Mouse (Mus musculus): ENCODE results near the gene Slc44a5. TPM values are rescaled to one million over a fixed set of nuclear protein-coding genes. Genes with fewer than 3 reads are reported as not detected.

Gene Slc44a5
- polyA plus RNA-seq, 1 experiment from 2014 or later = 0.05 TPM

DNA sequence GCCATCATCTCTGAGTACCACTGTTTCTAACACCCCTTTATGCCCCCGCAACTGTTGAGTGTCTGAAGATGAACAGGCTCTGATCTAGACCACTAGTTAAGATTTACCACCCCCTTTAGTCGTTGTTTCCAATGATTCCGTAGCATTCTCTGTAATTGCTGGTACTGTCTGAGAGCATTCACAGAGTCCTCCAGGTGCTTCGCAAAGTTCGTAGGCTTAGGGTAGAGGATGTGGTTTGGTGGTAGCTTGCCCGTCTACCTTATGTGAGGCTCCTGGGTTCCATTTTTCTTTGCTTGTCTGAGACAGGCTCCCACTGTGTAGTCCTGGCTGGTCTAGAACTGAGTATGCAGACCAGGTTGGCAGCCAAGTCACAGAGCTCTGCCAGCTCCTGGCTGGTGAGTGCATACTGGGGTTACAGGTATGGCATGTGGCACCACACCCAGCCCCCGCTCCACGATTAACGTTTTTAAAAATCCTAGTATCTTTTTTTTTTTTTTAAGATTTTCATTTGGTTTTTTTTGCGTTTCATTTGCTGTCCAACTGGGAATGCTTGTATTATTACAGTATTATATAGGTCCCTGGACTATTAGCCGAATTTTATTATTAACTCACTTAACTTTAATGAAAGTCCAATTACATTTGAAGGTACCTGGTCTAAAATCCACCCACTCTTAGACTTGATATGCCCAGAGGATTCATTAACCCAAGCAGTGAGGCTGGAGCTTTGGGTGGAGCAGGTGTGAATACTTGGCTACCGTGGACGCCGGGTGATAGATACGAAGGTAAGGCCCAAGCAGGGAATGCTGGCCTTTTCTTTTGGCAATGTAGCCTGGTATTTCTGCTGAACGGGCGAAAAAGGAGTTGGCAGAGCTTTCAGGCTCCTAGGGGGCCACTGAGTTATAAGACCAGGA, 321.9 kb downstream of the Slc44a5 start:
- DNase-seq (ENCODE audit: low spot score) = peak; percentile 71

DNA sequence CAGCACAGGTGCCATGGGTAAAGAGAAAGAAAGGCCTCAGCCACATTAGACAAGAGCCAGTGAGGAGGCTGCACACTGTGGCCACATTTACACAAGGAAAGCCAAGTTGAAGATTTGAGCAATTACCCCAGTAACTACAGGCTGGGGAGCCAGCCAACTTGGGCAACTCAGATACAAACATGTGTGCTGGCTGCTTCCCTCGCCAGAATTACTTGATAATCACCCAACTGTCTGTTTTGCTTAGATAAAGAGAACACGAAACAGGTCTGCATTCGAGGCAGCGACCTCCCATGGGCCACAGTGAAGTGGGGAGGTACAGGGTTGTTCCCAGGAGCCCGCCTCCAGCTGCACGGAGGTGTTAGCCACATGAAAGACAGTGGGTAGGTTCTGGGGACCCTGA, 324.3 kb downstream of the Slc44a5 start:
- DNase-seq (ENCODE audit: low spot score) = peak; percentile 43

DNA sequence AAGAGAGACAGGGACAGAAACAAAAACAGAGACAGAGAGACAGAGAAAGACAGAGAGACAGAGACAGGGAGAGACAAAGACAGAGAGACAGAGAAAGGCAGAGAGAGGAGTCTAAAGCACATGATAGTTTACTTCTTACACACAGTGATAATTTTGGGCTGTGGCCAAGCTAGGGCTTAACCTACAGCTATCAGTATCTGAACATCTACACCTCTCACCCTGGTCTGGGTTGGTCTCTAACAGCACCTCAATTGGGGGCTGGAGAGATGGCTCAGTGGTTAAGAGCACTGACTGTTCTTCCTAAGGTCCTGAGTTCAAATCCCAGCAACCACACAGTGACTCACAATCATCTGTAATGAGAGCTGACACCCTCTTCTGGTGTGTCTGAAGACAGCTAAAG, 325.3 kb downstream of the Slc44a5 start:
- DNase-seq (ENCODE audit: low spot score) = no peak

DNA sequence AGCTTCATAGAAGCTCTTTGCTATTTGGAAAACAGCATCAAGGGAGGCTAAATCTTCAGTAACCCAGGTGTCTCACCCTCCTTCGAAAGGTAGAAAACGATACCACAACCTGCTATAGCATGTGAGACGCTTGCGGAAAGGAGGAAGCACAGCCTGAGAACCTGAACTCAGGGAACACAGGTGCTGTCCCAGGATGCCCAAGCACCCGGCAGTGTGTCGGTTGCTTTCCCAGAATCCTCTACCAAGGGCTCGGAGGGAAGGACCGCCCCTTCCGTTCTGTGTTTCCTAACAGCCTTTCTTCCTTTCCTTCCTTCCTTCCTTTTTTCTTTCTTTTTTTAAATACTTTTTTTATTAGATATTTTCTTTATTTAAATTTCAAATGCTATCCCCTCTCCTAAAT, 326.8 kb downstream of the Slc44a5 start:
- DNase-seq (ENCODE audit: low spot score) = no peak

DNA sequence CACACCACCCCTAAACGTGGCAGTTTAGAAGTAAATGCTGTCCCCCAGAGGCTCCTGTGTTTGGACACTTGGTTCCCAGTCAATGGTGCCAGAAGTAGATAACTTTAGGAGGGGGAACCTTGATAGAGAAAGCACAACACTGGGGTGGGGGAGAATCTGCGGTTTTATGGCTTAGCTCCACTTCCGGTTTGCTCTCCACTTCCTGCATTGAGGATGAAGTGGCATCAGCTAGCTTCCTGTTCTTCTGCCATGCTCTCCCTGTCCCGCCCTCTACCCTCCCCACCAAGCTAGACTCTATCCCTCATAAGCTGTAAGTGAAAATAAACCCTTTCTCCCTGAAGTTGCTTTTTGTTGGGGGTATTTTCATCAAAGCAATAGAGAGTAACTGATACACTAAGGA, 327.9 kb downstream of the Slc44a5 start:
- peak; percentile 36 for DNase-seq (ENCODE audit: low spot score)

DNA sequence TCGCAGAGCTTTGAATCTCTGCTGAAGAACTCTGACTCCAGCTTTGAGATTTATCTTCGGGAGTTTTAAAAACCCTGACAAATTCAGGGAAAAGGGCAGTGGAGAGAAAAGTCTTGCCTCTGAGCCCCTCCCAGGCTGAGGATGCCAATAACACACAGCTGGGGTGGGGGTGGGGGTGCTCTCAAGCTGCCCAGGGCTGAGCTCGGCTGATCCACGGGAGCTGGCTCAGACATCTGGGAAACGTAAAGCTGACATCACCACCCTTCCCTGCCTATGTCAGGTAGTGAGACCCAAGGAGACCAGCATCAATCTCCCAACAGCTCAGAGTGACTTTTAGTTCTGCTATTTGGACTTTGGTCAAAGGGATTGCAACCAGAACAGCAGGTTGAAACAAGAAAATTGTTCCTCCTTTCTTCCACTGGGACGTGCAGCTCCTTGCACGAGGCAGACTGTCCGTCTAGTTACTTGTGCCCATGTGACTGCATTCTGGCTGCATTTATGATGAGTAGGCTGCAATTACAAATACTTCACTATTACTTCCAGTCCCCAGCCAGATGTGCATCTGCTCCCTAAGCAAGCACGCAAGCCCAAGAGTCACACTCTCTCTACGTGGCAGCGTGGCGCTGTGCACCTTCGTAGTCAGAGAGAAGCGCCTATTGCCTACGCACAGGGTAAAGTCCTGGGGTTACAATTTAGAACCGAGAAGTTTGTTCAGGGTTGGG, 332.1 kb downstream of the Slc44a5 start:
- DNase-seq (ENCODE audit: low spot score) = no peak

DNA sequence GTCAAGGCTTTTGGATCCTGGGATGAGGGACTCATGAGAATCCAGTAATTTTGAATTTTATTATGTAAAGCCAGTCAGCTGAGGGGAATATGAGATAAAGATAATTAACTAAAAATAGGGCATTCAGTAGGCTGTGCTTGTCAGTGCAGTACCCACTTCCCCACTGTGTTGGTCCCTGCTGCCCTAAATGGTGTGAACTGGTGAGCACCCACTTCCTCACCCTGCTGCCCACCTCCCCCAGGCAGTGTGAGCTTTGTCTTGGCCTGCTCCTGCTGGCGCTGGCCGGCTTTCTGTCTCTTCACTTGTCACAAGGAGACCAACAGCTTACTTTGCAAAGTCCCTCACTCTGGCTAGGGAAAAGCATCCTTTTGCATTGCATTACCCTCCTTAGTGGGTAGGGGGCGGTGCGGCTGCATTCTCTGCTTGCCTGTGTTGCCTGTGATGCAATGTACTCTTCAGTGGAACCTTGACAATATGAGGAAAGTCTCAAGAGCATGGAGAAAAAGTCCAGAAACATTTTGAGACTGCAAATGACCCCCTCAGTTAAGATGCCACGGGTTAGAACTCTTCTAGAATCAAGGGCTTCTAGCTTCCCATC, 344.5 kb downstream of the Slc44a5 start:
- DNase-seq (ENCODE audit: low spot score) = no peak

Other genes starting within 250 kb of the Slc44a5 start
- 4.0 and 5.5 TPM in 2 replicates for gene St6galnac3, start 248.3 kb upstream of the Slc44a5 start, polyA plus RNA-seq (2015; fragmentation: Nextera tagmentation; extraction: Ambion mirVana)
- not detected in 2 replicates for gene Asb17, start 129.2 kb upstream of the Slc44a5 start, polyA plus RNA-seq (2015; fragmentation: Nextera tagmentation; extraction: Ambion mirVana)
- 0.13 and 0.30 TPM in 2 replicates for gene Msh4, start 67.3 kb upstream of the Slc44a5 start, polyA plus RNA-seq (2015; fragmentation: Nextera tagmentation; extraction: Ambion mirVana)
- gene Rabggtb, start 60.4 kb upstream of the Slc44a5 start, polyA plus RNA-seq (2015; fragmentation: Nextera tagmentation; extraction: Ambion mirVana) = 43.3 and 45.5 TPM in 2 replicates
- 69.3 and 70.5 TPM in 2 replicates for gene Acadm, start 28.8 kb upstream of the Slc44a5 start, polyA plus RNA-seq (2015; fragmentation: Nextera tagmentation; extraction: Ambion mirVana)

All from thymus, postnatal 0 days (tissue).